Mouse (Mus musculus) G1E (cell line): ENCODE measurements at regions not wholly inside any gene's neighbourhood (a gene's known extent, or its start where the extent isn't known, plus 50 kb on each side); places are given as distances from the start of the nearest gene placed in this dataset.

Source experiments
- ATAC-seq: 2 replicates; pipeline ENCODE4 v1.8.0; 2016; ENCODE audit warnings: mild to moderate bottlenecking; ENCODE audit not compliant: insufficient number of reproducible peaks, poor library complexity, low FRiP score, severe bottlenecking; ENCODE audit errors: extremely low read depth
- DNase-seq: peaks from one replicate; pipeline ENCODE4 v3.0.0; 2012; ENCODE audit warnings: low spot score
- H3K27me3 ChIP-seq: 2 replicates; pipeline ENCODE4 v1.6.1; 2012; ENCODE audit warnings: mild to moderate bottlenecking, low read length, inconsistent platforms; ENCODE audit not compliant: insufficient read depth
- H3K36me3 ChIP-seq: replicated peaks from 2 replicates; pipeline ENCODE3; 2012; ENCODE audit warnings: mild to moderate bottlenecking, inconsistent platforms
- H3K4me1 ChIP-seq: 2 replicates; pipeline ENCODE4 v1.6.1; 2012; ENCODE audit warnings: low read depth, low read length, inconsistent platforms, mixed read lengths; ENCODE audit not compliant: insufficient read depth
- H3K4me3 ChIP-seq: 2 replicates; pipeline ENCODE4 v1.5.1; 2012; ENCODE audit warnings: low read depth, mild to moderate bottlenecking, inconsistent platforms, low read length, moderate library complexity, mixed read lengths
- H3K9me3 ChIP-seq: replicated peaks from 2 replicates; pipeline ENCODE4 v1.6.1; 2012; ENCODE audit warnings: inconsistent platforms
- CTCF ChIP-seq: IDR thresholded peaks from 2 replicates; pipeline ENCODE4 v1.5.1; 2012; ENCODE audit warnings: low read depth, low read length, inconsistent platforms, mixed read lengths
- GATA1 ChIP-seq: IDR thresholded peaks from 2 replicates; pipeline ENCODE4 v1.6.1; 2012; ENCODE audit warnings: borderline replicate concordance, low read length, inconsistent platforms, mixed read lengths
- GATA2 ChIP-seq: IDR thresholded peaks from 2 replicates; pipeline ENCODE4 v1.6.1; 2012; ENCODE audit warnings: low read depth, low read length, inconsistent platforms, borderline replicate concordance
- POLR2AphosphoS5 ChIP-seq: IDR thresholded peaks from 2 replicates; pipeline ENCODE4 v1.6.1; 2012; ENCODE audit warnings: low read depth, low read length, inconsistent platforms; ENCODE audit not compliant: insufficient replicate concordance
- TAL1 ChIP-seq: conservative IDR thresholded peaks from 2 replicates; pipeline ENCODE4 v1.6.1; 2012; ENCODE audit warnings: low read depth, low read length, inconsistent platforms, mixed read lengths

GRCm38 (mm10) chr4:131512768-131513167 is 325.3 kb downstream of the Ptpru start:
- Histone ChIP-seq H3K4me1 (no peaks in the 10 kb centered on the region), H3K27me3 (no peaks in the 10 kb centered on the region), H3K9me3 (no peaks in the 10 kb centered on the region), H3K4me3 (no peak overlapping the region), H3K36me3 (no peaks in the 10 kb centered on the region)
- ATAC-seq (no peak), DNase-seq (no peak)
- TF ChIP-seq GATA1 (no peak), POLR2AphosphoS5 (no peak), CTCF (no peak), GATA2 (no peak), TAL1 (no peak)

- no peak for TF ChIP-seq CTCF
- TF ChIP-seq GATA1: no peak
- TF ChIP-seq GATA2: no peak
- no peak for TF ChIP-seq TAL1
- TF ChIP-seq POLR2AphosphoS5: no peak
- Histone ChIP-seq H3K27me3 (no peaks in the 10 kb centered on the region; the same call in 1 of the 2 replicates), H3K4me3 (no peak overlapping the region), H3K36me3 (no peaks in the 10 kb centered on the region), H3K9me3 (no peaks in the 10 kb centered on the region), H3K4me1 (no peaks in the 10 kb centered on the region)
- ATAC-seq (no peak), DNase-seq (no peak)
These were observed 317.3 kb downstream of the Ptpru start for GRCm38 (mm10) chr4:131520636-131521306.

DNA sequence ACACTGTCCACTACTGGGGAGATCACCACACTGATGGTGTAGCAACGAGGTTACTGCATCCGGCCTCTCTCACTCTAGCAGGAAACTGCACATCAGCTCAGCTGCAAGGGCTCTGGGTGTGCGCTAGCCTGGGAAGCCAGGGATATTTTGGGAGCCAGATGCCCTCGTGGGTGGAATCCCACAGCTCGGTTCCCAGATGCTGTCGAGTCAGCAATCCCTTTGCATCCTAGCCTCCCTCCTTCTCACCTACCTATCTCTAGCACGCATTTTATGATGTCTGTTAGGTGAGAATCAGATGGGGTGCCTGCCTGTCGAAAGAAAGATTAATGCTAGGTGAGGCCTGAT is 316.8 kb downstream of the Ptpru start:
- TF ChIP-seq TAL1: no peak
- no peak for TF ChIP-seq CTCF
- Histone ChIP-seq H3K27me3 (no peaks in the 10 kb centered on the region; the same call in 1 of the 2 replicates), H3K9me3 (no peaks in the 10 kb centered on the region), H3K36me3 (no peaks in the 10 kb centered on the region), H3K4me3 (no peak overlapping the region), H3K4me1 (no peaks in the 10 kb centered on the region)
- ATAC-seq (no peak), DNase-seq (no peak)

GRCm38 (mm10) chr4:131525236-131525635 is 312.9 kb downstream of the Ptpru start:
- no peaks in the 10 kb centered on the region for H3K4me1 ChIP-seq
- DNase-seq (no peak), ATAC-seq (no peak)
- H3K4me3 ChIP-seq: no peak overlapping the region
- H3K36me3 ChIP-seq: no peaks in the 10 kb centered on the region
- TF ChIP-seq CTCF (no peak), TAL1 (no peak), GATA2 (no peak)
- no peaks in the 10 kb centered on the region; the same call in 1 of the 2 replicates for H3K27me3 ChIP-seq
- no peaks in the 10 kb centered on the region for H3K9me3 ChIP-seq

- Histone ChIP-seq H3K4me1 (no peaks in the 10 kb centered on the region), H3K36me3 (no peaks in the 10 kb centered on the region), H3K27me3 (no peaks in the 10 kb centered on the region), H3K4me3 (no peak overlapping the region), H3K9me3 (no peaks in the 10 kb centered on the region)
- ATAC-seq: no peak
- DNase-seq: no peak
- no peak for TF ChIP-seq POLR2AphosphoS5
- TF ChIP-seq TAL1: no peak
- TF ChIP-seq CTCF: no peak
- no peak for TF ChIP-seq GATA2
- no peak for TF ChIP-seq GATA1
These were observed 307.6 kb downstream of the Ptpru start for GRCm38 (mm10) chr4:131530491-131530890.

DNA sequence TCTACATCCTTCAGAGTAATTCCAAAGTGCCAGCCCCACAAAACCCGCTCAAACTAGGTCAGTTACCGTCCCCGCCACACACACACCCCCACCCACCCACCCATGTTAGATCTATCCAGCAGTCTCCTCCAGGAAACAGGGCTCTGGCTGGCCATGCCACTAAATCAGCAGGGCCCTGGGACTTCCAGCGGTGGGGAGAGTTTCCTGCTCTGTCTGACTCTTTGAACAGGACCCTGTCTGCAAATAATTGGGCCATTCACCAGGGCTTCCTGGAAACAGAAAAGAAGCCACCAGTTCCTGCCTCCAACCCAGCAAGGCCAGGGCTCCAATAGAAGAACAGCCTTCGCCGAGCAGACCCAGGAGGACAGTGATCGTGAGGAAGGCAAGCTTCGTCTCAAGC is 307.1 kb downstream of the Ptpru start:
- Histone ChIP-seq H3K36me3 (no peaks in the 10 kb centered on the region), H3K4me1 (no peaks in the 10 kb centered on the region), H3K27me3 (no peaks in the 10 kb centered on the region), H3K4me3 (no peak overlapping the region), H3K9me3 (no peaks in the 10 kb centered on the region)
- TF ChIP-seq GATA2 (no peak), CTCF (no peak), POLR2AphosphoS5 (no peak), GATA1 (no peak), TAL1 (no peak)
- DNase-seq: no peak
- no peak for ATAC-seq

GRCm38 (mm10) chr4:131534831-131535230 is 303.3 kb downstream of the Ptpru start:
- H3K4me1 ChIP-seq: no peaks in the 10 kb centered on the region
- H3K4me3 ChIP-seq: no peak overlapping the region
- DNase-seq: no peak
- no peaks in the 10 kb centered on the region for H3K36me3 ChIP-seq
- TF ChIP-seq TAL1 (no peak), CTCF (no peak), GATA2 (no peak), GATA1 (no peak)
- no peaks in the 10 kb centered on the region for H3K9me3 ChIP-seq
- H3K27me3 ChIP-seq: no peaks in the 10 kb centered on the region
- ATAC-seq: no peak
